Mouse (Mus musculus) bone marrow macrophage, adult 2 months (primary cell): ENCODE measurements around the gene Dnajb5.

Experiments used
- CTCF ChIP-seq: IDR thresholded peaks from 2 replicates; pipeline ENCODE4 v1.5.1; 2012; ENCODE audit warnings: low read depth, mild to moderate bottlenecking, low read length, moderate library complexity
- POLR2A ChIP-seq: IDR thresholded peaks from 2 replicates; pipeline ENCODE4 v1.6.1; 2012; ENCODE audit warnings: mild to moderate bottlenecking, low read depth, low read length, borderline replicate concordance

- no peak for TF ChIP-seq POLR2A
- no peak for TF ChIP-seq CTCF
Measured at GRCm38 (mm10) chr4:42945043-42945442, 4.6 kb upstream of the Dnajb5 start.
